Mouse (Mus musculus): Measurements from ENCODE around the gene Ugt1a5. TPM values are rescaled to one million over a fixed set of nuclear protein-coding genes. Genes with fewer than 3 reads are reported as not detected.

The Ugt1a5 gene
- polyA plus RNA-seq, 1 experiment from 2014 or later = not detected

GRCm38 (mm10) chr1:88261706-88262105, 95.9 kb downstream of the Ugt1a5 start:
- Histone ChIP-seq H3K9me3 (ENCODE audit: control insufficient read depth, low read length) (peaks cover 30% of the 10 kb centered on the region), H3K4me2 (ENCODE audit: low read depth, low read length, severe bottlenecking) (no peak overlapping the region), H3K4me3 (ENCODE audit: low read depth, low read length) (no peak overlapping the region), H3K4me1 (replicated peaks; ENCODE audit: control insufficient read depth, insufficient read depth, low read length) (no peaks in the 10 kb centered on the region), H3K9ac (ENCODE audit: low read length) (no peak overlapping the region), H3K36me3 (ENCODE audit: control insufficient read depth, insufficient read depth, low read length) (peaks cover 64% of the 10 kb centered on the region), H3K27ac (ENCODE audit: low read depth, low read length) (no peak overlapping the region), H3K27me3 (ENCODE audit: control insufficient read depth, insufficient read depth, low read length) (no peaks in the 10 kb centered on the region)
- ATAC-seq (replicated peaks; ENCODE audit: low FRiP score) (no peak), DNase-seq (ENCODE audit: low spot score) (no peak)
- WGBS = 86% methylated on average over 7 of the region's 7 CpGs

GRCm38 (mm10) chr1:88262255-88262654, 96.4 kb downstream of the Ugt1a5 start:
- ATAC-seq (replicated peaks; ENCODE audit: low FRiP score) (no peak), DNase-seq (ENCODE audit: low spot score) (no peak)
- H3K27ac ChIP-seq (ENCODE audit: low read depth, low read length) = no peak overlapping the region
- H3K4me2 ChIP-seq (ENCODE audit: low read depth, low read length, severe bottlenecking) = no peak overlapping the region
- H3K4me1 ChIP-seq (replicated peaks; ENCODE audit: control insufficient read depth, insufficient read depth, low read length) = no peaks in the 10 kb centered on the region
- H3K36me3 ChIP-seq (ENCODE audit: control insufficient read depth, insufficient read depth, low read length) = peaks cover 69% of the 10 kb centered on the region
- 89% methylated on average over 4 of the region's 4 CpGs for WGBS
- peaks cover 25% of the 10 kb centered on the region for H3K9me3 ChIP-seq (ENCODE audit: control insufficient read depth, low read length)
- H3K9ac ChIP-seq (ENCODE audit: low read length) = no peak overlapping the region
- no peak overlapping the region for H3K4me3 ChIP-seq (ENCODE audit: low read depth, low read length)
- no peaks in the 10 kb centered on the region for H3K27me3 ChIP-seq (ENCODE audit: control insufficient read depth, insufficient read depth, low read length)

GRCm38 (mm10) chr1:88262961-88263360, 97.1 kb downstream of the Ugt1a5 start:
- no peak for ATAC-seq (replicated peaks; ENCODE audit: low FRiP score)
- H3K27me3 ChIP-seq (ENCODE audit: control insufficient read depth, insufficient read depth, low read length) = no peaks in the 10 kb centered on the region
- H3K36me3 ChIP-seq (ENCODE audit: control insufficient read depth, insufficient read depth, low read length) = peaks cover 76% of the 10 kb centered on the region
- H3K4me3 ChIP-seq (ENCODE audit: low read depth, low read length) = no peak overlapping the region
- 79% methylated on average over 6 of the region's 6 CpGs for WGBS
- H3K9ac ChIP-seq (ENCODE audit: low read length) = no peak overlapping the region
- H3K9me3 ChIP-seq (ENCODE audit: control insufficient read depth, low read length) = peaks cover 18% of the 10 kb centered on the region
- no peak overlapping the region for H3K27ac ChIP-seq (ENCODE audit: low read depth, low read length)
- no peaks in the 10 kb centered on the region for H3K4me1 ChIP-seq (replicated peaks; ENCODE audit: control insufficient read depth, insufficient read depth, low read length)
- no peak for DNase-seq (ENCODE audit: low spot score)
- H3K4me2 ChIP-seq (ENCODE audit: low read depth, low read length, severe bottlenecking) = no peak overlapping the region

- Histone ChIP-seq H3K4me1 (replicated peaks; ENCODE audit: control insufficient read depth, insufficient read depth, low read length) (no peaks in the 10 kb centered on the region), H3K36me3 (ENCODE audit: control insufficient read depth, insufficient read depth, low read length) (peaks cover 84% of the 10 kb centered on the region), H3K4me2 (ENCODE audit: low read depth, low read length, severe bottlenecking) (no peak overlapping the region), H3K27me3 (ENCODE audit: control insufficient read depth, insufficient read depth, low read length) (no peaks in the 10 kb centered on the region), H3K9ac (ENCODE audit: low read length) (no peak overlapping the region), H3K4me3 (ENCODE audit: low read depth, low read length) (no peak overlapping the region), H3K9me3 (ENCODE audit: control insufficient read depth, low read length) (peaks cover 15% of the 10 kb centered on the region), H3K27ac (ENCODE audit: low read depth, low read length) (no peak overlapping the region)
- DNase-seq (ENCODE audit: low spot score) = no peak
- ATAC-seq (replicated peaks; ENCODE audit: low FRiP score) = no peak
- WGBS = 90% methylated on average over 5 of the region's 5 CpGs
Measured at GRCm38 (mm10) chr1:88263778-88264177, 98.0 kb downstream of the Ugt1a5 start.

GRCm38 (mm10) chr1:88264237-88264868, 98.5 kb downstream of the Ugt1a5 start:
- DNase-seq (ENCODE audit: low spot score) = no peak
- peaks cover 12% of the 10 kb centered on the region for H3K9me3 ChIP-seq (ENCODE audit: control insufficient read depth, low read length)
- H3K4me2 ChIP-seq (ENCODE audit: low read depth, low read length, severe bottlenecking) = no peak overlapping the region
- no peak for ATAC-seq (replicated peaks; ENCODE audit: low FRiP score)
- no peaks in the 10 kb centered on the region for H3K4me1 ChIP-seq (replicated peaks; ENCODE audit: control insufficient read depth, insufficient read depth, low read length)
- 89% methylated on average over 7 of the region's 7 CpGs for WGBS
- H3K36me3 ChIP-seq (ENCODE audit: control insufficient read depth, insufficient read depth, low read length) = peaks cover 90% of the 10 kb centered on the region
- H3K27me3 ChIP-seq (ENCODE audit: control insufficient read depth, insufficient read depth, low read length) = no peaks in the 10 kb centered on the region
- no peak overlapping the region for H3K4me3 ChIP-seq (ENCODE audit: low read depth, low read length)
- H3K27ac ChIP-seq (ENCODE audit: low read depth, low read length) = no peak overlapping the region
- H3K9ac ChIP-seq (ENCODE audit: low read length) = no peak overlapping the region

- H3K9me3 ChIP-seq (ENCODE audit: control insufficient read depth, low read length) = peaks cover 12% of the 10 kb centered on the region
- no peak overlapping the region for H3K9ac ChIP-seq (ENCODE audit: low read length)
- no peaks in the 10 kb centered on the region for H3K27me3 ChIP-seq (ENCODE audit: control insufficient read depth, insufficient read depth, low read length)
- 79% methylated on average over 4 of the region's 4 CpGs for WGBS
- H3K36me3 ChIP-seq (ENCODE audit: control insufficient read depth, insufficient read depth, low read length) = peaks cover 92% of the 10 kb centered on the region
- no peak overlapping the region for H3K4me3 ChIP-seq (ENCODE audit: low read depth, low read length)
- H3K4me2 ChIP-seq (ENCODE audit: low read depth, low read length, severe bottlenecking) = no peak overlapping the region
- no peak overlapping the region for H3K27ac ChIP-seq (ENCODE audit: low read depth, low read length)
- DNase-seq (ENCODE audit: low spot score) (no peak), ATAC-seq (replicated peaks; ENCODE audit: low FRiP score) (no peak)
- H3K4me1 ChIP-seq (replicated peaks; ENCODE audit: control insufficient read depth, insufficient read depth, low read length) = no peaks in the 10 kb centered on the region
Measured at GRCm38 (mm10) chr1:88264869-88265240, 99.0 kb downstream of the Ugt1a5 start.

- WGBS = 90% methylated on average over 13 of the region's 13 CpGs
- peaks cover 89% of the 10 kb centered on the region for H3K36me3 ChIP-seq (ENCODE audit: control insufficient read depth, insufficient read depth, low read length)
Measured at GRCm38 (mm10) chr1:88266123-88266522, 100.3 kb downstream of the Ugt1a5 start.

GRCm38 (mm10) chr1:88267489-88267888, 101.7 kb downstream of the Ugt1a5 start:
- Histone ChIP-seq H3K4me2 (ENCODE audit: low read depth, low read length, severe bottlenecking) (no peak overlapping the region), H3K9me3 (ENCODE audit: control insufficient read depth, low read length) (peaks cover 3% of the 10 kb centered on the region; the same call in 1 of the 2 replicates), H3K36me3 (ENCODE audit: control insufficient read depth, insufficient read depth, low read length) (peaks cover 86% of the 10 kb centered on the region), H3K9ac (ENCODE audit: low read length) (no peak overlapping the region), H3K4me1 (replicated peaks; ENCODE audit: control insufficient read depth, insufficient read depth, low read length) (no peaks in the 10 kb centered on the region), H3K27ac (ENCODE audit: low read depth, low read length) (no peak overlapping the region), H3K27me3 (ENCODE audit: control insufficient read depth, insufficient read depth, low read length) (no peaks in the 10 kb centered on the region), H3K4me3 (ENCODE audit: low read depth, low read length) (no peak overlapping the region)
- ATAC-seq (replicated peaks; ENCODE audit: low FRiP score) = 0 out of 2 replicates have a peak, but pooled peaks have one; percentile 1
- WGBS = 94% methylated on average over 6 of the region's 6 CpGs
- no peak for DNase-seq (ENCODE audit: low spot score)

More at GRCm38 (mm10) chr1:88266123-88266522, 100.3 kb downstream of the Ugt1a5 start:
- H3K27me3 ChIP-seq (ENCODE audit: control insufficient read depth, insufficient read depth, low read length) = no peaks in the 10 kb centered on the region
- no peaks in the 10 kb centered on the region for H3K4me1 ChIP-seq (replicated peaks; ENCODE audit: control insufficient read depth, insufficient read depth, low read length)
- no peak overlapping the region for H3K27ac ChIP-seq (ENCODE audit: low read depth, low read length)
- H3K9me3 ChIP-seq (ENCODE audit: control insufficient read depth, low read length) = peaks cover 3% of the 10 kb centered on the region; the same call in 1 of the 2 replicates
- ATAC-seq (replicated peaks; ENCODE audit: low FRiP score) (no peak), DNase-seq (ENCODE audit: low spot score) (no peak)
- no peak overlapping the region for H3K9ac ChIP-seq (ENCODE audit: low read length)
- no peak overlapping the region for H3K4me2 ChIP-seq (ENCODE audit: low read depth, low read length, severe bottlenecking)
- no peak overlapping the region for H3K4me3 ChIP-seq (ENCODE audit: low read depth, low read length)

- H3K9ac ChIP-seq (ENCODE audit: low read length) = no peak overlapping the region
- no peaks in the 10 kb centered on the region for H3K27me3 ChIP-seq (ENCODE audit: control insufficient read depth, insufficient read depth, low read length)
- WGBS = 84% methylated on average over 6 of the region's 6 CpGs
- DNase-seq (ENCODE audit: low spot score) (no peak), ATAC-seq (replicated peaks; ENCODE audit: low FRiP score) (no peak)
- H3K27ac ChIP-seq (ENCODE audit: low read depth, low read length) = no peak overlapping the region
- H3K36me3 ChIP-seq (ENCODE audit: control insufficient read depth, insufficient read depth, low read length) = peaks cover 84% of the 10 kb centered on the region
- no peak overlapping the region for H3K4me3 ChIP-seq (ENCODE audit: low read depth, low read length)
- H3K9me3 ChIP-seq (ENCODE audit: control insufficient read depth, low read length) = peaks cover 3% of the 10 kb centered on the region; the same call in 1 of the 2 replicates
- H3K4me2 ChIP-seq (ENCODE audit: low read depth, low read length, severe bottlenecking) = no peak overlapping the region
- H3K4me1 ChIP-seq (replicated peaks; ENCODE audit: control insufficient read depth, insufficient read depth, low read length) = no peaks in the 10 kb centered on the region
Measured at GRCm38 (mm10) chr1:88268070-88268469, 102.3 kb downstream of the Ugt1a5 start.

All from forebrain, embryonic 11.5 days (tissue).